Mouse (Mus musculus) E14TG2a.4 (cell line): ENCODE data around the gene Mup12.
"Not testable (repeated sequence)": the region's sequence is repeated elsewhere in the genome, so short reads cannot be mapped to it uniquely, and the experiment has no call there.

ENCODE experiments used
- H3K27me3 ChIP-seq: 2 replicates; pipeline ENCODE4 v1.6.1; 2014; ENCODE audit warnings: low read length, control low read depth; ENCODE audit not compliant: insufficient read depth
- H3K36me3 ChIP-seq: 2 replicates; pipeline ENCODE4 v1.6.1; 2014; ENCODE audit warnings: low read length, control low read depth; ENCODE audit not compliant: insufficient read depth
- H3K4me1 ChIP-seq: replicated peaks from 2 replicates; pipeline ENCODE4 v1.6.1; 2014; ENCODE audit warnings: low read depth, low read length, control low read depth
- H3K4me3 ChIP-seq: replicated peaks from 2 replicates; pipeline ENCODE4 v1.5.1; 2014; ENCODE audit warnings: mild to moderate bottlenecking, low read length
- H3K9me3 ChIP-seq: 2 replicates; pipeline ENCODE4 v1.6.1; 2014; ENCODE audit warnings: low read length, control low read depth

The Mup12 gene

DNA sequence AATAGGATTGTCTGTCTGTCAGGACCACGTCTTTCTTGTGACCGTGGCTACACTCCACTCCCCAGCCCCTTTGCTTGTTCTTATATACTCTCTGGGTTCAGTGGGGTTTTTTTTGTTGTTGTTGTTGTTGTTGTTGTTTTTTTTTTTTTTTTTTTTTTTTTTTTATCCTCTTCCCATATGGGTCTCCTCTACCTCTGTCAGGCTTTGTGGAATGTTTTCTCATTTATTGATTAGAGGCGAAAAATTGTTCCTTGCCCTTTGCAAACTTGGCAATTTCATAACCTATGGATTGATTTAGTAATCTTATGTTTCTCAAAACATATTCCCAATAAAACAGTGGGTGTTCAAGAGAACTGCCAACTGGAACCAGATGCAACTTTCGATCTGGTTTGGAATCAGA, at the start of gene Mup12:
Gene Mup12, minus strand, starts transcription at position 101 of the 400 bp plus-strand sequence.
- H3K36me3 ChIP-seq, H3K4me3 ChIP-seq, H3K27me3 ChIP-seq, H3K9me3 ChIP-seq, H3K4me1 ChIP-seq: not testable (repeated sequence)
